Mouse (Mus musculus): ENCODE measurements at regions not wholly inside any gene's neighbourhood (a gene's known extent, or its start where the extent isn't known, plus 50 kb on each side); places are given as distances from the start of the nearest gene placed in this dataset.

GRCm38 (mm10) chr6:22668190-22668975 is 206.9 kb upstream of the Ptprz1 start:
- TF ChIP-seq POLR2A (IDR thresholded peaks at IDR 0.05; ENCODE audit: borderline replicate concordance, control insufficient read depth, low read depth, low read length) (no peak), CTCF (IDR thresholded peaks at IDR 0.05; ENCODE audit: control insufficient read depth, insufficient read depth, low read length) (no peak)
